Mouse (Mus musculus) small intestine, adult 2 months (tissue): ENCODE data around the gene Fbf1.

ENCODE experiments used
- CTCF ChIP-seq: fragments of 200-500 bp; IDR thresholded peaks from 2 replicates; pipeline ENCODE4 v1.5.1; 2012; ENCODE audit warnings: low read depth, mild to moderate bottlenecking, control low read depth, inconsistent platforms, low read length, moderate library complexity, mixed read lengths; ENCODE audit not compliant: insufficient replicate concordance, insufficient read length; ENCODE audit errors: extremely low read depth
- POLR2A ChIP-seq: fragments of 200-500 bp; IDR thresholded peaks from 2 replicates; pipeline ENCODE4 v1.6.1; 2012; ENCODE audit warnings: low read depth, mild to moderate bottlenecking, control low read depth, inconsistent platforms, low read length, moderate library complexity

DNA sequence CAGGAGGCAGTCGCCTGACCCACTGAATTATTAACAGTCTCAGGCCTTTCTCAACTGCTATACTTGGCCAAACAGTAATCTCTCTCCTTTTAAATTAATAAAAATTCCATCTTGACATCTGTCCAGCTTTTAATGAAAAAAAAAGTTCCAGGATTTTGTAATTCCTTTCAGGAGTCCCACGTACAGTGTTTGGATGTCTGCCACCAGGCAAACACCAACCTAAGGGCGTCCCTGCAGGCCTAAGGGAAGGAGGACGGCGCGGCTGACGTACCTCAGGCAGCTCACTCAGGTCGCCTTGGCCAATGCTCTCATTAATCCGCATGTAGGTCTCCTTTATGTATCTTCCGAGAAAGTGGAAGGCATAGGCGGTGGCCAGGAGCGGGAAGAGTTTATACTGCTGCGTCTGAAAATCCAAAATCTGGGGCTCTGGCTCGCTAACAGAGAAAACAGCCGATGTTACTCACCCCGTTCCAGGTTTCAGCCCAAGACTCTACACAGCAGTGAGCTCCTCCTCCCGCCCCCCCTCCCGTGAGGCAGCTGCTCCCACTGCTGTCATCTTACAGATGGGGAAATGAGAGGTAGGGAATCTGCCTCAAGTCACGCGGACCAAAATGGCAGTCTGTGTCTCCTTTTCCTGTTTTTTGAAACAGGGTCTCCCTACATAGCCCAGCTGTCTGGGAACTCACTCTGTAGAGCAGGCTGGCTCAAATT is 10.6 kb upstream of the Fbf1 start:
- TF ChIP-seq CTCF (no peak), POLR2A (no peak)
